Mouse (Mus musculus) macrophage (primary cell): ENCODE measurements around the gene Nlrc4. TPM values are rescaled to one million over a fixed set of nuclear protein-coding genes. Genes with fewer than 3 reads are reported as not detected.

Experiments used
- H3K27ac ChIP-seq: fragments of 350-480 bp; formaldehyde crosslinking; 2 replicates; pipeline ENCODE4 v1.9.0; 2021
- H3K36me3 ChIP-seq: fragments of 350-480 bp; formaldehyde crosslinking; 2 replicates; pipeline ENCODE4 v1.9.0; 2021; ENCODE audit errors: inconsistent target
- H3K4me3 ChIP-seq: fragments of 350-480 bp; formaldehyde crosslinking; 2 replicates; pipeline ENCODE4 v1.9.0; 2021; ENCODE audit errors: inconsistent target
- H3K79me2 ChIP-seq: fragments of 350-480 bp; formaldehyde crosslinking; 2 replicates; pipeline ENCODE4 v1.9.0; 2021; ENCODE audit errors: inconsistent target
- WGBS: methylation state at CpG from one replicate; pipeline ENCODE4 v1.1.7; 2026; ENCODE audit warnings: inconsistent platforms; ENCODE audit not compliant: missing documents; 5-methylcytosine and 5-hydroxymethylcytosine counted together
- polyA plus RNA-seq: library from polyadenylated mRNA; stranded (reverse); fragments of 250-400 nt; gene quantifications from 3 replicates; pipeline ENCODE4 v1.2.4, GENCODE M21; 2018; ENCODE audit warnings: inconsistent platforms

Gene Nlrc4
- polyA plus RNA-seq, 1 experiment from 2014 or later = 7.9 TPM

GRCm38 (mm10) chr17:74455426-74455825, 3.5 kb downstream of the Nlrc4 start:
- Histone ChIP-seq H3K4me3 (no peak overlapping the region), H3K36me3 (peaks cover 7% of the 10 kb centered on the region; the same call in 1 of the 2 replicates), H3K79me2 (peaks cover 46% of the 10 kb centered on the region), H3K27ac (peak overlapping the region; percentile 72)
- WGBS = 83% methylated on average over 4 of the region's 4 CpGs

GRCm38 (mm10) chr17:74454660-74455059, 4.3 kb downstream of the Nlrc4 start:
- H3K27ac ChIP-seq = peak overlapping the region; percentile 72
- H3K36me3 ChIP-seq = peaks cover 7% of the 10 kb centered on the region; the same call in 1 of the 2 replicates
- WGBS = 44% methylated on average over 1 of the region's 1 CpGs
- H3K4me3 ChIP-seq = no peak overlapping the region
- H3K79me2 ChIP-seq = peaks cover 46% of the 10 kb centered on the region

DNA sequence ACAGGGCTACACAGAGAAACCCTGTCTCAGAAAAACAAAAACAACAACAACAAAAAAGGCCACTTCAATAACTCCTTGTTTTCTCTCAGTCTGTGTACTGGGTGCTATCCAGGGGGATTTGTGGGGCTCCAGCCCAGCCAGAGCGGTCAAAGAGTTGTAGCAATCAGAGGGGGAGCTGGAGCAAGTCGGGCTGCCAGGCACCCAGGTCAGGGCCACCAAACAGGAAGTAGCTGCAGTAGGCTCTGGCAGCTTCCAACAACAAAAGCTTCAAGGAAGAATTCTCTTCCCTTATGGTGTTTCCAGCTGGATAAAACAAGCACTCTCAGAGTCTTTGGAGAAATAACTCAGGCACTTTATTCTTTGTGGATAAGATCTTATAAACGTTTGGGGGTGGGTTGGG, 5.0 kb downstream of the Nlrc4 start:
- 65% methylated on average over 3 of the region's 3 CpGs for WGBS
- peak overlapping the region; percentile 72 for H3K27ac ChIP-seq

DNA sequence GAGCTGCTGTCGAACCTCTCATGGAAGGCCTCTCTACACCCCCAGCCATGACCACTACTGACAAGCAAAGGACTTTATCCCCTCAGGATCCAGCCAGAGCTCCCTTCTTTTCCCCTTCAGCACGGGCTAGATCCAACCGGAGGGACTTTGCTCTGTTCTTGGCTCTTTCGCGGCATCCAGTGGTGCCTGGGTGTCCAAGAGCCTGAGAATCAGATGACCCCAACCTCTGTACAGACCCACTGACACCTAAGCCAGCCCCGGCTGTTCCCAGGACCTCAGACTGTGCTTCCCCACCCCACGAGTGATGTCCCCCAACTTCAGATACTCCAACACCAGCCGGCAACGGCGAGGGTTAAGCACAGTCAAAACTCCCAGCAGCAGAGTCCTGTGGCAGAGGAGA, 9.2 kb downstream of the Nlrc4 start:
- Histone ChIP-seq H3K4me3 (no peak overlapping the region), H3K79me2 (peaks cover 7% of the 10 kb centered on the region; the same call in 1 of the 2 replicates), H3K36me3 (peaks cover 38% of the 10 kb centered on the region), H3K27ac (no peak overlapping the region)
- WGBS = 94% methylated on average over 8 of the region's 10 CpGs

More for the DNA sequence above, 5.0 kb downstream of the Nlrc4 start:
- no peak overlapping the region for H3K4me3 ChIP-seq
- H3K36me3 ChIP-seq = peaks cover 7% of the 10 kb centered on the region; the same call in 1 of the 2 replicates
- H3K79me2 ChIP-seq = peaks cover 46% of the 10 kb centered on the region

- peaks cover 24% of the 10 kb centered on the region for H3K36me3 ChIP-seq
- H3K79me2 ChIP-seq = no peaks in the 10 kb centered on the region
- peak overlapping the region; percentile 32 for H3K27ac ChIP-seq
- 8% methylated on average over 5 of the region's 5 CpGs for WGBS
- no peak overlapping the region for H3K4me3 ChIP-seq
Observed at GRCm38 (mm10) chr17:74440486-74440885, 18.5 kb downstream of the Nlrc4 start.

- no peaks in the 10 kb centered on the region for H3K79me2 ChIP-seq
- WGBS = 96% methylated on average over 9 of the region's 9 CpGs
- 0 out of 2 replicates have a peak, but pooled peaks cover 11% of the 10 kb centered on the region for H3K36me3 ChIP-seq
- H3K27ac ChIP-seq = no peak overlapping the region
- H3K4me3 ChIP-seq = no peak overlapping the region
Observed at GRCm38 (mm10) chr17:74437762-74438161, 21.2 kb downstream of the Nlrc4 start.

- H3K4me3 ChIP-seq = no peak overlapping the region
- no peaks in the 10 kb centered on the region for H3K79me2 ChIP-seq
- 86% methylated on average over 5 of the region's 5 CpGs for WGBS
- 0 out of 2 replicates have a peak, but pooled peaks cover 8% of the 10 kb centered on the region for H3K36me3 ChIP-seq
- no peak overlapping the region for H3K27ac ChIP-seq
Observed at GRCm38 (mm10) chr17:74432631-74433030, 26.3 kb downstream of the Nlrc4 start.

DNA sequence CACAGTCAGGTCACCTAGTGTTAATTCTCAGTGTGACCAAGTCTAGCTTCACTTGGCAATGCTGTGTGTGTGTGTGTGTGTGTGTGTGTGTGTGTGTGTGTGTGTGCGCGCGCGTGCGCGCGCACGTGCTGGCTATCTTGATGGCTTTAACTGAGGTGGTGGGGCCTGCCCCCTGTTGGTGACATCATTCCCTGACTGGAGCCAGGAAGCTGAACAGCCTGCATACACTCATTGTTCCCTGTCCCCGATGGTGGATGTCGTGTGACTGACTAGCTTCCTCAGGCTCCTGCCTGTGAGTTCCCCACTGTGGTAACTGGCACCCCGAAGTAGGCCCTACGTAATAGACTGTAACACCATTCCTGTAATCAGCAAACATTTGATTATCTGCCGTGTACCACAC, 27.5 kb downstream of the Nlrc4 start:
- Histone ChIP-seq H3K79me2 (no peaks in the 10 kb centered on the region), H3K27ac (peak overlapping the region; percentile 64), H3K4me3 (no peak overlapping the region), H3K36me3 (peaks cover 15% of the 10 kb centered on the region)
- 50% methylated on average over 5 of the region's 13 CpGs for WGBS

DNA sequence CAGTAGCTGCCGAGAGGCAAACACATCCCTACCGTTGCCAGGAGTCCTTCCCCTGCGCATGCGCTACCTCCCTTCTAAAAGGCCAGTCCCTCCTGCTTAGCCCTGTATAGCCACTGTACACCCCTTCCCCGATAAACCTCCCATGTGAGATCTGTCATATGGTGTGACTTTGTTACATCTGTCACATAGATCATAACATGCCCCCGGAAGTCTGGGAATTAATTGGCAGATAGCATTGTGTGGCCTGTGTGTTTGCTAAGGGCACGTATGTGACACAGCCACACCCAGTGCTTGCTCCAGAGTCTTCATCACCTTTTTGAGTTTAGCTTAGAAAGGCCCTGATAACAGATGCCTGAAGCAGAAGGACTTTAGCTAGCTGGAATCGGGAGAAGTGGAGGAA, 28.9 kb downstream of the Nlrc4 start:
- Histone ChIP-seq H3K79me2 (no peaks in the 10 kb centered on the region), H3K4me3 (no peak overlapping the region), H3K36me3 (peaks cover 17% of the 10 kb centered on the region), H3K27ac (peak overlapping the region; percentile 64)
- 89% methylated on average over 8 of the region's 8 CpGs for WGBS

DNA sequence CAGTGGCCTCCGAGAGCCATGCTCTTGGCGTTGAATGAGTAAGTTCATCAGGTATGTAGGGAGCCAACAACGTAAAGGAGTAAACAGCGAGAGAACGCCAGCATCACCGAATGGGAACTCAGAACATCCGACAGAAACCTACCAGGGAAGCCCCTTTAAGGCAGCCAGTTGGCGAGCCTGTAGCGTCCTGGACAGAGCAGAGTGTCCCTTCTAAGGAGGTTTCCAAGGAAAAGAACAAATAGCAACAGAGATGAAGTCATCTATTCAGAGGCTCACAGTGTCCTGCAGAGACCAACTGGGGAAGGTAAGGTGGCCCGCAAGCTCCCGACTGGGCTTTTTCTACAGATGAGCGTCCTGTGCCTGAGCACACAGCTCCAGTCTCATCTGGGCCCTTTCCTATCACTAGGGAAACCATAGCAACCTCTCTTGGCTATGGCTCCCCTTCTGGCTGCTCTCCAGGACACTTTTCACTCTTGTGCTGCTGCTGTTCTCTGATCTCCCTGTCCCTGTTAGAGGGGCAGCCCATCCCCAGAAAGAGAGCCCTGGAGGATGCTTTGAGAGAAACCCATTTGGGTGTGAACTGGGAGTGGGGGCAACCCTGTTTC, 34.4 kb downstream of the Nlrc4 start:
- no peaks in the 10 kb centered on the region for H3K79me2 ChIP-seq
- no peak overlapping the region for H3K27ac ChIP-seq
- no peak overlapping the region for H3K4me3 ChIP-seq
- WGBS = 96% methylated on average over 12 of the region's 12 CpGs
- peaks cover 46% of the 10 kb centered on the region for H3K36me3 ChIP-seq

GRCm38 (mm10) chr17:74420656-74421055, 38.3 kb downstream of the Nlrc4 start:
- Histone ChIP-seq H3K36me3 (peaks cover 61% of the 10 kb centered on the region), H3K4me3 (no peak overlapping the region), H3K27ac (no peak overlapping the region), H3K79me2 (no peaks in the 10 kb centered on the region)
- WGBS = 100% methylated on average over 2 of the region's 2 CpGs

DNA sequence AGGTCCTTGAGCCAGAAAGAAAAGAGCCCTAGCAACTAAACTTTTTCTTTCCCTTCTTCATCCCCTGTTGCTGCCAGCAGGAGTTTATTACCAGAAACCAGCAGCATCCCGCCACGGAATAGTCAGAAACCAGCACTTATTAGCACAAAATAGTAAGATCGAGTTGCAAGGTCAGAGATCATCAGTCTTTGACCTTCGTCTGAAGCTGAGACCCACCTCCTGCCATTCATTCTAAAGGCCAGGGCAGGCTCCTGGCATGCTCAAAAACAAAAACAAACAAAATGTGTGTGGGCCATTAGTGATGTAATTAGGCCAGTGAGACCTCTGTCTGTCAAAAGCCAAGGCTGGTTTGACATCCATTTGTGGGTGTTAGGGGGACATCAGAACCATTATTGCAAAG, 40.8 kb downstream of the Nlrc4 start:
- 97% methylated on average over 4 of the region's 4 CpGs for WGBS
- Histone ChIP-seq H3K4me3 (no peak overlapping the region), H3K27ac (no peak overlapping the region), H3K36me3 (peaks cover 43% of the 10 kb centered on the region), H3K79me2 (no peaks in the 10 kb centered on the region)

DNA sequence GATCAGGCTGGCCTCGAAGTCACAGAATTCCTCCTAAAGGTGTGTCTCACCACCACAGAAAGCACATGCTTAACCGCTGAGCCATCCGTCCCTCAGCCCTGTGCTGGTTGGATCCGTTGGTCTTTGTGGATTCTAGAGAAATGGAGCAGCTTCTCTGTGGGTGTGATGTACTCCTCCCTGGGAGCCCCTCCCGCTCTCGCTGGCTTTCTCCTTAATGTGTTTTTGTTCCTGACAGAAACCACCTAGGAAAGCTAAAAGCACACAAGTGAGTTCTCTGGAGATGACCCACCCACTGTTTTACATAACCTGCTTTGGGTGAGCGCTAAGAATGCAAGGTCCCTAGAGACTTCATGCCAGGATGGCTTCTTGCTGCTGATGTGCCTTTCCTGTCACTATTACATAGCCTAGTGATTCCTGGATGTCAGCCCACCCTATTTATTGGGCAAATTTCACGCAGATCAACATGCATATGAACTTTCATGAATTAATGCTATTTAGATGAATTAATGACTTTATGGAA, 42.0 kb downstream of the Nlrc4 start:
- Histone ChIP-seq H3K4me3 (no peak overlapping the region), H3K79me2 (no peaks in the 10 kb centered on the region), H3K36me3 (peaks cover 47% of the 10 kb centered on the region), H3K27ac (no peak overlapping the region)
- WGBS = 98% methylated on average over 8 of the region's 8 CpGs

- Histone ChIP-seq H3K27ac (peak overlapping the region; percentile 47), H3K4me3 (no peak overlapping the region), H3K36me3 (peaks cover 50% of the 10 kb centered on the region), H3K79me2 (no peaks in the 10 kb centered on the region)
- WGBS = 8% methylated on average over 1 of the region's 1 CpGs
Observed at GRCm38 (mm10) chr17:74414671-74415070, 44.3 kb downstream of the Nlrc4 start.

DNA sequence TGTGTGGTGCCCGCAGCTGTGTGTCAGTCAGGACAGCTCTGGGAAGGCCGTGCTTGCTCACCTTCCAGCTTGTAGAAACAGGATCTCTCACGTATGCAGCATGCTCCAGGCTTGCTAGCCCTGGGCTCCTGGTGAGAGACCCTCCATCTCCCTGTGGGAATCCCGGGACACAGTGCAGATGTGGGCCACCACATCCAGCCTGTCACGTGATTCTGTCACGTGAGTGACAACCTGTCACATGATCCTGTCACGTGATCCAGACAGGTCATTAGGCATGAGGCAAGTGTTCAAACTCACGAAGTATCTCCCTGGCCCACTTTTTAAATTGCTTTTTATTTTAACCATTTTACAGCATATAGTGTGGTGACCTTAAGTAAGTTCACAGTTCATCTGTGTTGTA, 45.6 kb downstream of the Nlrc4 start:
- Histone ChIP-seq H3K79me2 (no peaks in the 10 kb centered on the region), H3K4me3 (no peak overlapping the region), H3K27ac (no peak overlapping the region), H3K36me3 (peaks cover 39% of the 10 kb centered on the region)
- 96% methylated on average over 8 of the region's 8 CpGs for WGBS
